Mouse (Mus musculus) ovary, postnatal 36 days (tissue): ENCODE measurements around the gene Nectin3.

Experiments
- DNase-seq: peaks from one replicate; pipeline ENCODE4 v3.0.0; 2022; ENCODE audit warnings: low spot score, mixed read lengths

The Nectin3 gene

DNA sequence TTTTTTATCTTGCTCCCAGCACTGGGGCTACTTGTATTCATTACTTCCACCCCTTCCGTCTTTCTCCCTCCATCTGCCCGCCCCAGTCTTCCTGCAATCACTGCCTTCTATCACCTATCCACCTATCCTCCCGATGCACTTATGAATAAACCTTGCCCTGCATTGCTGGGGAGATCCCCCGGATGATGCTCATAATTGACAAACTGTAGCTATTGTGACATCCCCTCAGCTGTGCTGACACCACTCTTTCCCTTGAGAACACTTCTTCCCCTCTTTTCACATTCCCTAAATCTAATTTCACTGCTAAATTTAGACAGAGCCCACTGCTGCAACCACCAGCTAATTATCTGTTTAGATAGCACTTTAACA is at the start of gene Nectin3:
Gene Nectin3 (minus strand): TSS at position 105 of the 369 bp plus-strand sequence.
- no peak for DNase-seq

- no peak for DNase-seq
Measured at GRCm38 (mm10) chr16:46538092-46538491, 39.8 kb upstream of the Nectin3 start.

DNA sequence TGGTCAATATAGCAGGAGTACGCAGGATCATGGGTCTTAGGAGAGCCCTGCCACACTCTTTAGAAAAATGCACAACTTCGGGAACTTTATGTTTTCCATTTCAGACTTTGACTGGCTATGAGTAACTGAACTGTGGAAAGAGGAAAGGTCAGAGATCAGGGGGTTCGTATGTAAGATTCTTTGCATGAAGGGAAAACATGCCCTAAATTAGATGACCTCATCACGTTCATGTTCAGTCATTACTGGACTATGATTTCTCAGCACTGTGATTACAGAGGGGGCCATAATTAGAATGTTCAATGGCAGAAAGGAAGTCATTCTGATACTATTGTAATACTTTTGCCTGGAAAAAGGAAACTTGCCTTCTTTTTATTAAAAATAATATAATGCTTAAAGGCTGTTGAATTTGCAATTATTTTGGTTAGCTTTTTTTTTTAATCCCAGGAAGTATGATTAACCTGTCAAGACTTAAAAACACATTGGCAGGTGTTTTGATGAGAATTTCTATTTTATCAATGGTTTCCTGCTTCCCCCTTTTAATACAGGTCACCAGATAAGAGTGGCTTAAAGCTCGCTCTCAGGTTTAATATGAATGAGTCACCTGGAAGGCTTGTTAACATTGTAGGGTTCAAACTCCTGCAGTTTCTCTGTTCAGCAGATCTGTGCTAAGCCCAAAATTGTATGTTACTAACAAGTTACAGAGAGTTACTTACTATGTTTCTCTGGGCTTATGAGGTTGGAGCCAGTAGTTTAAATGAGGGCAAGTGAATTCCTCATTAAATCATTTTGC is 34.3 kb upstream of the Nectin3 start:
- no peak for DNase-seq

DNA sequence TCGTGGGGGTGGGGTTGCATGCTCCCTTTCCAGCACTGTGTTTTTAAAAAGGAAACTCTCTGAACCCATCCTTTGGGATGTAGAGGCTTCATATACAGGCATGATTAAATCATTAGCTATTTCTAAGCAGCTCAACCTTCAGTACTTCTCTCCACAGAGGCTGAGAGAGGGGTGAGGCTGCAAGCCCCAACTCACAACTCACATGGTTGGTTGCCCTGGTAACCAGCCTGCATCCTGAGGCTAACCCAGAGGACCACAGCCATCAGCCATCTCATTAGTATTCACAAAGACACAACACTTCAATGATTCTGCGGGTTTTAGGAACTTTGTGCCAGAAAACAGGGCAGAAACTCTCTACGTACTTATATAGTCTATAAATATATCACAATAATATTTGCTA is 32.7 kb upstream of the Nectin3 start:
- DNase-seq = no peak

- no peak for DNase-seq
Measured at GRCm38 (mm10) chr16:46520885-46521417, 22.6 kb upstream of the Nectin3 start.

GRCm38 (mm10) chr16:46519606-46520005 is 21.3 kb upstream of the Nectin3 start:
- DNase-seq = no peak

GRCm38 (mm10) chr16:46507944-46508333 is 9.6 kb upstream of the Nectin3 start:
- no peak for DNase-seq

DNA sequence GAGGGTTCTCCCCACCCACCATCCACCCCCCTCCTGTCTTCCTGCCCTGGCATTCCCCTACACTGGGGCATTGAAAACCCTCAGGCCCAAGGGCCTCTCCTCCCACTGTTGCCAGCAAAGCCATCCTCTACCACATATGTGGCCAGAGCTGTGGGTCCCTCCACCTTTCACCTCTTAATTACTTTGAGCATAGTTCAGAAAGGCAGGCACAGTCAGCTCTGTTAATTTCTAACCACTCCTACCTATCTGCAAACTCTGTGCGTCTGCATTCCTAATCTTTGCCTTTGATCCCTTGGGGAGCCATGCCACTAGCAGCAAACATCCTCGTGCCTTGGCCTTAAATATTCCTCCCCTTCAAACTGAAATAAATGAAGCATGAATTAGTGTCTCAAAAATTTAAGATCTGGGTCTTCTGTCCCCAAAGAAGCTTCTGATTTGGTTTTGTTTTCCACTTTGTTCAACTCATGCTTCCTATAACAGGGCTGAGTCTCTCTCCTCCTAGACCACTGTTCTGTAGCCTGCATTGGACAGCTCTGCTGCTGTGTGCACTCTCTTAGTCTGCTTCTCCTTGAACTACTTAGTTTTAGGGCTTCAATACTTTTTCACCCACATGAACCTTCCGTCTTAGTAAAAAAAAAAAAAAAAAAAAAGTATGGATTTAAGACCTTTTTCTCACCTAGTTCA is 9.1 kb upstream of the Nectin3 start:
- DNase-seq = no peak

- DNase-seq = no peak
Measured at GRCm38 (mm10) chr16:46504006-46504405, 5.7 kb upstream of the Nectin3 start.

- no peak for DNase-seq
Measured at GRCm38 (mm10) chr16:46502311-46502710, 4.0 kb upstream of the Nectin3 start.

GRCm38 (mm10) chr16:46500759-46501158 is 2.4 kb upstream of the Nectin3 start:
- no peak for DNase-seq

DNA sequence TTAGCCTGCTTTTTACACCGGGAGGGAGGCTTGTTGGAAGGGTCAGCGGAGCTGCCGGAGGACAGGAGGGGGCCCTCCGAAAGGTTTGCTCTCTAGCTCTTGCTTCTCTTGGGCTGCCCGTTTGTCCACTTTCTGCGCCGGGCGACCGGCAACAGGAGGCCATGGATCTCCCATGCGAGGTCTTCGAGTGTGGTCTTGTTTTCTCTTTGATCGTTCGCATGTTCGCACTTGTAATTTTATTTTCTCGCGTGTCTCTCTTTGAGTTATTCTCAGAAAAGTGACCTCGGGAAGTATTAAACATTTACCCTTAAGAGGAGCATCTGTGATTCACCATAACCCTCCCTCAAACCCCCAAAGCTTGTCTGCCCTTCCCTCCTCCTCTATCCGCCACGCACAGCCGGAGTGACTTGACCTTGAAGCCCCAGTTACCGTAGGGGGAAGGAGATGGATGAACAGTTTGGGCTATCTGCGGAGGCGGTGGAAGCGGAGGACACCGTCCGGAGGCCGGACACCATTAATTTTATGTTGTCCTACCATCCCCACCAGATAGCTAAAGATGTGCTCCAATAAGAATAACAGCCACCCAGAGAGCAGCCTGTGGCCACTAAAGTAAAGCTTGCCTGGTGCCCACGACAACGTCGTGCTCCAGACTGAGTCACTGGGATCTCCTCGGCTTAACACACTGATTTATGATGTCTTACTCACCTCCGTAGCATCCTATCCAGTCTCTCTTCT is 472 bp downstream of the Nectin3 start:
- peak; percentile 35 for DNase-seq

DNA sequence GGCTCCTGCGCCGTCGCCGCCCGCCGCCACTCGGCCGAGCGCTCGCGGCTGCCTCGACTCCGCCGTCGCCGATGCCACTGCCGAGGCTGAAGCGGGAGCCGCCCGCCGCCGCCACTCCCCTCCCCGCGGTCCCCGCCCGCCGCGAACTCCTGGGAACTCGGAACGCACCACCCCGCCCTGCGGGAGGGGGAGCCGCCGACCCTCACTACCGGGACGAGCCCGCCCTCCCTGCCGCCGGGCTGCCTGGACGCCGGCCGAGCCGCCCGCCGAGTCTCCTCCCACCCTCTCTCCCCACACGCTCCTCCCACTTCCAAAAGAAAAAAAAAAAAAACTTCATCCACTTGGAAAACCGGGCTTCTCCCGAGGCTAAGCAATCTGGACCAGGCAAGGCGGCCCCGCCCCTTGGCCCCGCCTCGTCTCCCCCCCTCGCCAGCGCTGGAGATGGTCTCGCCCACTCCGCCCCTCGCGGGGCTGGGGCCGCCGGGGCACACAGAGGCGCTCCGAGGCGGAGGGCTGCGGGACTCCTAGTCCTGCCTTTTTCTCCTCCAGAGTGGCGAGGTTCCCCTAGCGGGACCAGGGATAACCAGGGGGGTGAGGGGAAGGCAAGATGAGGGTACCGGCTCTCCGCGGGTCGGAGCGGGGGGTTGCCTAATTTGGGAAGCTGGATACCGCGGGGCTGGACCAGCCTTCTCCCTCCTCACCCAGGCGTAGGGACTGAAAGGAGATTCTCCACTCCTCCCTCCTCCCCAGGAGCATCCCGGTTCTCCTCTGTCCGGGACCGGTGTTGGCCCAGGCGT is 1.2 kb downstream of the Nectin3 start:
- peak; percentile 97 for DNase-seq

- DNase-seq = peak; percentile 62
Measured at GRCm38 (mm10) chr16:46496031-46496868, 2.1 kb downstream of the Nectin3 start.

DNA sequence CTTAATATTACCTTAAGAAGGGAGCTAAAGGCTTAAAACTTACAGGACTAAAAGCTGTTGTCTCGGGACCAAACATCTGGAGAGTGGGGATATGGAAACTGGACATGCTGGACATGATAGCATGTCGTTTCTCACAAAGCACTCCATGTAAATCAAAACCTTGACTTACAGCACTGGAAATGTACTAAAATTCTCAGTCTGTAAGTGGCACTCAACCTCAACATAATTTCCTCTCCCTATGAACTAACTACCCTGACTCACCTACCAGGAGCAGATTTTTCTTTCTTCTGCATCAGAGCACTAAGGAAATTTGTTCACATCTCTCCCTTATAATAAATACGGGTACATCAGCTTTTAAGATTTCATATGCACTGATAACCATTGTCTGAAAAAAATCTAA is 3.1 kb downstream of the Nectin3 start:
- no peak for DNase-seq

DNA sequence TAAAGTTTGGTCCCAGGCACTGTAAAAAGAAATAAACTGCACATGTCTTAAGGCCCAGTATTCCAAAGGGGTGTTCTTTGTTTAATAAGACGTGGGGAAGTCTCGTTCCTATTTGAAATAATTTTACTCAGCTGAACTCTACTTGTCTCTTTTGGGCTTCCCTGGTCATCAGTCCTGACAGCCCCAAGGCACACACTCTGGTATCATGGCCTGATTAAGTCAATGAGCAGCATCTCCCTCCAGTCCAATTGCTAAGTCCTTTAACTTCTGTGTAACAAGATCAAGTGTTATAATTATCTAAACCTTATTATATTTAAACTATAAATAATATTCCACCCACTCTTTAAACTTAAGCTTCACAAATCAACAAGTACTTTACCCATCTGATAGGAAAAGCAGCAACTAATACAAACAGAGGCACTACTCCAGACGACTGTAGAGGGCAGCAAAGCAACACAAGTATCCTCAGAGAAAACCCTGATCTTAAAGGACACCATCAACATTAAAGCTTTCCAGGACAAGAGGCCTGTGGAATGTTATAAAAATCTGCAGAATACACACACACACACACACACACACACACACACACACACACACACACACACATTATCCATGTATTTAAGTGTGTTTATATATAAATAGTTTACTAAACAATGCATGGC is 10.8 kb downstream of the Nectin3 start:
- DNase-seq = no peak

- DNase-seq = no peak
Measured at GRCm38 (mm10) chr16:46477336-46477735, 21.0 kb downstream of the Nectin3 start.

DNA sequence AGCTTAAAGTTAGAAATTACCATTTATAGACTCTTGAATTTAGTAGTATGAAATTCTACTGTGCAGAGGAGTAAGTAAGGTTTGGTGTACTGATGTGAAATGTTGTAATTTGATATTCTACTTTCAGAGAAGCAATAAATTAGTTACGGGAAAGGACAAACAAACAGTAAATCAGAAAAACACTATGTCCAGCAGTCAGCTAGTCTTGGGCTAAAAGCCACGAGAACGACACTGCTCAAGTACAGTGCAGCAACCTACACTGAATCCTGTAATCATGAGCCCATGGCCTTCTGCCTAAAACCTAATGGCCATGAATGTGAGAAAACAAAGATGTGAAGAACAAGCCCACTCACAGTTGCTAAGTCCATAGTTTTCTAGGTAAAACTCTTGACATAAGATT is 46.9 kb downstream of the Nectin3 start:
- DNase-seq = no peak

- no peak for DNase-seq
Measured at GRCm38 (mm10) chr16:46449013-46449412, 49.3 kb downstream of the Nectin3 start.

DNA sequence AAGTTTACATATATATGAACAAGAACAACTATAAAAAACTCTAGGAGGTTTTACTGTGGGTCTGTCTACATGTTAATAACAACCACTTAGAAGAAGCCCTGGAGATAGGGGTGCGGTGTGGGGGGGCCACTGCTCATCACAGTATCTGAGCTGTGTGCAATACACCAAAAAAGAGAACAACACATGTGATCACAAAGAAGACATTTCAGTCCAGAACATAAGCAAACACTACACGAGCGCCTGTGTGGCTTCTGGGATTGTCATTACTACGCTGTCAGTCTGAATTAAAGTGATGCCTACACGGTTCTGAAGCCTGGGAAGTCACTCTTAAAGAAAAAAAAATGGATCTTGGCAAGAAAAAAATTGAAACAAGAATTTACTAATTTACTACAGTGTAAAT is 67.0 kb downstream of the Nectin3 start:
- DNase-seq = no peak
